Mouse (Mus musculus) neural tube, embryonic 12.5 days (tissue): ENCODE data around the gene Klhdc1. TPM values are rescaled to one million over a fixed set of nuclear protein-coding genes. Genes with fewer than 3 reads are reported as not detected.
A peak's percentile ranks its signal among the peaks of the same experiment; 100 is the strongest.

Experiments
- ATAC-seq: fragments of 200-750 bp; cut with Nextera tagmentation; 2 replicates; pipeline ENCODE4 v1.8.0; 2017; ENCODE audit warnings: low read depth, mild to moderate bottlenecking, moderate TSS enrichment, moderate library complexity; ENCODE audit not compliant: low FRiP score
- H3K27ac ChIP-seq: fragments of 300-500 bp; sonication (generic); 2 replicates; pipeline ENCODE4 v1.5.1; 2016
- H3K27me3 ChIP-seq: fragments of 300-500 bp; sonication (generic); replicated peaks from 2 replicates; pipeline ENCODE4 v1.6.1; 2016; ENCODE audit warnings: mild to moderate bottlenecking
- H3K36me3 ChIP-seq: fragments of 300-500 bp; sonication (generic); 2 replicates; pipeline ENCODE4 v1.6.1; 2016; ENCODE audit warnings: mild to moderate bottlenecking
- H3K4me1 ChIP-seq: fragments of 300-500 bp; sonication (generic); 2 replicates; pipeline ENCODE4 v1.6.1; 2016
- H3K4me2 ChIP-seq: fragments of 300-500 bp; sonication (generic); replicated peaks from 2 replicates; pipeline ENCODE4 v1.6.1; 2016; ENCODE audit warnings: mild to moderate bottlenecking
- H3K4me3 ChIP-seq: fragments of 300-500 bp; sonication (generic); 2 replicates; pipeline ENCODE4 v1.5.1; 2016
- H3K9ac ChIP-seq: fragments of 300-500 bp; sonication (generic); 2 replicates; pipeline ENCODE4 v1.6.1; 2016; ENCODE audit warnings: mild to moderate bottlenecking
- H3K9me3 ChIP-seq: fragments of 300-500 bp; sonication (generic); 2 replicates; pipeline ENCODE4 v1.6.1; 2016; ENCODE audit warnings: mild to moderate bottlenecking
- WGBS: fragments of 180-500 bp; shearing (Covaris S2); methylation state at CpG from one replicate; pipeline ENCODE4 v1.1.7; 2016; 5-methylcytosine and 5-hydroxymethylcytosine counted together
- polyA plus RNA-seq: library from polyadenylated mRNA; unstranded; fragments of >200 nt; fragmentation: Nextera tagmentation; extraction: Ambion mirVana; gene quantifications from 2 replicates; pipeline ENCODE4 v1.2.1, GENCODE M21; 2016

The Klhdc1 gene
- polyA plus RNA-seq, 1 experiment from 2014 or later = 5.7 TPM

DNA sequence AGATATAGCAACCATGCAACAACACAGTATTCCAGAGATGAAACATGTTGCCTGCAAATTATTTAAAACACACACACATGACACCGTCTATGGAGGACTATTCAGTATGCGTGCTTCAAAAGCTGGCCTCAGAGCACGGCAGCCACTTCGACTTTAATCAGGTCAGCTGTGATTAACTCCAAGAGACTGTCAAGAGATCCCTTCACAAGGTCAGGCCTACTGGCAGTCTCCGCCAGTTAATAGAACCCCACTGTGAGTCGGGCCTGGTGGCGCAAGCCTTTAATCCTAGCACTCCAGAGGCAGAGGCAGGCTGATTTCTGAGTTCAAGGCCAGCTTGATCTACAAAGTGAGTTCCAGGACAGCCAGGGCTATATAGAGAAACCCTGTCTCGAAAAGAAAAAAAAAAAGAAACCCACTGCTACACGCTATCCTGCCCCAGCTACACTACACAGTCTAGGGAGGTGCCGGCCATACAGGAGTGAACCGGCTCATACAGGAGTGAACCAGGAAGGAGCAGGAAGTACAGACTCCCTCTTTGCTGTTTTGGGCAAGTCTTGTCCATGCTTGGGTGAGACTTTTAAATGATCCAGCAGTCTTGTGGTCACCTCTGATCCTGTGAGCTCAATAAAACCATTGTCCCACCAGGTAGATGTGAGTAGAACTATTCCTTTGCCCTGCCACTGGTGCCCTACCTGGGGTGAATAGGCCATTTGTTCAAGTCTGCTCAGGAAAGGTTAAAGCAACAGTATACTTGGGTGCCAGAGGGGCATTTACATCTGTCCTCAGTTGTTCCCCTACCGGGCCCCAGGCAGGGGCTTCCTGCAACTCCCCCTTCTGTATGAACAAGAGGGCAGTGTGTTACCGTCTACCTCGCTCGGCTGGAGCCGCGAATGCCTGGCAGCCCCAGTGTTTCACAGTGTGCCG lies 30.7 kb upstream of the Klhdc1 start:
- Histone ChIP-seq H3K27me3 (no peaks in the 10 kb centered on the region), H3K4me3 (no peak overlapping the region), H3K9ac (no peak overlapping the region), H3K4me2 (no peak overlapping the region), H3K27ac (no peak overlapping the region), H3K9me3 (no peaks in the 10 kb centered on the region), H3K4me1 (no peaks in the 10 kb centered on the region), H3K36me3 (peaks cover 14% of the 10 kb centered on the region)
- ATAC-seq = no peak
- 88% methylated on average over 18 of the region's 18 CpGs for WGBS

GRCm38 (mm10) chr12:69211057-69211456 lies 29.9 kb upstream of the Klhdc1 start:
- H3K4me3 ChIP-seq = no peak overlapping the region
- H3K36me3 ChIP-seq = peaks cover 14% of the 10 kb centered on the region
- no peak for ATAC-seq
- 87% methylated on average over 5 of the region's 5 CpGs for WGBS
- no peaks in the 10 kb centered on the region for H3K4me1 ChIP-seq
- no peak overlapping the region for H3K9ac ChIP-seq
- H3K27me3 ChIP-seq = no peaks in the 10 kb centered on the region
- no peak overlapping the region for H3K27ac ChIP-seq
- H3K9me3 ChIP-seq = no peaks in the 10 kb centered on the region
- H3K4me2 ChIP-seq = no peak overlapping the region

GRCm38 (mm10) chr12:69213186-69213777 lies 27.7 kb upstream of the Klhdc1 start:
- Histone ChIP-seq H3K27me3 (no peaks in the 10 kb centered on the region), H3K4me3 (no peak overlapping the region), H3K4me1 (no peaks in the 10 kb centered on the region), H3K27ac (no peak overlapping the region), H3K9ac (no peak overlapping the region), H3K36me3 (peaks cover 9% of the 10 kb centered on the region; the same call in 1 of the 2 replicates), H3K9me3 (no peaks in the 10 kb centered on the region), H3K4me2 (no peak overlapping the region)
- ATAC-seq = no peak
- 95% methylated on average over 13 of the region's 13 CpGs for WGBS

DNA sequence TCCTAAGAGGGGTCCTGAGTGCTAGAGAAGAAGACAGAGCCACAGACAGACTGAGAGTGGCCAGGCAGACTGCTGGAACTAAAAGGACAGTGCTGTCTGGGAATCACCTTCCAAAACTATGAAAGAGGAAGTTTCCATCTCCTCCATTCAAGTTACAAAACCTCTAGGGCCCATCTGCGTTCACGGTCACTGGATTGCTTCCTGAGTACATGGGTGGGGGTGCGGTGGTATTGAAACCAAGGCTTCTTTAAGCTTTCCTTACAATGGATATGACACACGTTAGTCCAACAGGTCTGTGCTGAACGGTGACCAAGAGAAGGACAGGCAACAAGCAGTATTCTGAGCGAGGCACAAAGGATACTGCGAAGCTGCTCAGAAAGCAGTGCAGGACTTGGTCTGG lies 26.6 kb upstream of the Klhdc1 start:
- 90% methylated on average over 7 of the region's 7 CpGs for WGBS
- ATAC-seq = no peak
- Histone ChIP-seq H3K4me2 (no peak overlapping the region), H3K27ac (no peak overlapping the region), H3K27me3 (no peaks in the 10 kb centered on the region), H3K4me1 (no peaks in the 10 kb centered on the region), H3K9me3 (no peaks in the 10 kb centered on the region), H3K4me3 (no peak overlapping the region), H3K36me3 (peaks cover 13% of the 10 kb centered on the region; the same call in 1 of the 2 replicates), H3K9ac (no peak overlapping the region)

DNA sequence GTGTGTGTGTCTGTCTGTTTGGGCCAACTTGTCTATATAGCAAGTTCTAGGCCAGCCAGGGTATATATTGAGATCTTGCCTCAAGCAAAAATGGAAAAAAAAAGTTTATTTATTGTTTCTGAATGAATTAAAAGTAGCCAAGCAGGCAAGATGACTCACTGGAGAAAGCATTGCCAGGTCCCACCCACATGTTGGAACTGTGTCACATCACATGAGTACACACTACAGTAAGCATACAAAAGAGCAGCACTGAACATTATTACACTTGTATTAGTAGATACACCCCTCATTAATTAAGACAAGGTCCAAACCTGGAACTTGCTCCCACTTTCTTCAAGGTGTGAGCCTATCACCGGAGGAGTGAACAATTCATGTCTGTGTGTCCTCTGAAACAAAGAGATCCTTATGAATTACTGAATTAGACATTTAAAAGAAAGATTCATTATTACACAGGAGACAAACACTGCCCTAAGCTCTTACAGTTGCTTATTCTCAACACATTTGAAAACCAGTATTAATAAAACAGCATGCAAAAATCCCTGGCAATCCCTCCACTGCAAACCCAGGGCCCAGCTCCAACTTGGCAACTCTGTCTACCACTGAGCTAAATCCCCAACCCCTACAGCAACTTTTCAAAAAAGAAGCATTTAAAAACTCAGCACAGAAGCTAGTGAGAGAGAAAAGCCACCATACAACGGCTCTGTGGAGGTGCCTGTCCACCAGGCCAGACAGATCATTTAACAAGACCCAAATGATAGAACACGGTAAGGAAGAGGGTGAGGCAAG lies 25.8 kb upstream of the Klhdc1 start:
- no peaks in the 10 kb centered on the region for H3K27me3 ChIP-seq
- H3K4me1 ChIP-seq = no peaks in the 10 kb centered on the region
- peaks cover 17% of the 10 kb centered on the region; the same call in 1 of the 2 replicates for H3K36me3 ChIP-seq
- no peak overlapping the region for H3K4me2 ChIP-seq
- H3K4me3 ChIP-seq = no peak overlapping the region
- no peak overlapping the region for H3K27ac ChIP-seq
- WGBS = 93% methylated on average over 3 of the region's 3 CpGs
- no peak overlapping the region for H3K9ac ChIP-seq
- H3K9me3 ChIP-seq = no peaks in the 10 kb centered on the region
- ATAC-seq = no peak

GRCm38 (mm10) chr12:69216587-69216986 lies 24.4 kb upstream of the Klhdc1 start:
- WGBS = 94% methylated on average over 7 of the region's 7 CpGs

DNA sequence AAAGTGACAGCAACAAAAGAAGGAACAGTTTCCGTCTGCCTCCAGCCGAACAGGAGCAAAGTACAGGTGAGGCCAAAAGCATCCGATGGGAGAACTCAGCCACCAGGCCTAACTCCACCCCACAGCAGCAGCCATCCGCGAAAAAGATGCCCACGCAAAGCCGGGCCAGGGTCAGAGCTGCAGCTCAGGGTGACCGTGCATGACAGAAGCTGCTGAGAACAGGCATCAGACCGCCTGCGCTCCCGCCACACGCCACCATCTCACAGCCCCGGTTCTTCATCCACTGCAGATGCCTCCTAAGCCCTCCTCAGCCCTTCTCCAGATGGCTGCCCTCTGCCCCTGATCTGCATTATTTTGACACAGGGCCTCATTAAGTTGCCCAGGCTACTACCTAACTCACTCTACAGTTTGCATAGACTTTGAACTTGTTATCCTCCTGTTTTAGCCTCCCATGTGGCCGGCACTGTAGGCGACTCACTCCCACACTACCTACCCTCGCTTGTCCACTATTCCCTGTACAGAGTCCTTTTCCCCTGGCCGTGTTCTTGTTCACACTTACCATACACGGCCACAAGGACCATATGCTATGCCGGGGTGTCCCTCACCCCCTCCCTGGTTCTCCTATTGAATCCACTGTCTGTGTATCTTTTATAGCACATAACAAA lies 20.2 kb upstream of the Klhdc1 start:
- H3K36me3 ChIP-seq = peaks cover 15% of the 10 kb centered on the region; the same call in 1 of the 2 replicates
- H3K27ac ChIP-seq = no peak overlapping the region
- H3K27me3 ChIP-seq = no peaks in the 10 kb centered on the region
- no peaks in the 10 kb centered on the region for H3K9me3 ChIP-seq
- no peak overlapping the region for H3K4me2 ChIP-seq
- no peak overlapping the region for H3K4me3 ChIP-seq
- ATAC-seq = no peak
- no peak overlapping the region for H3K9ac ChIP-seq
- 92% methylated on average over 19 of the region's 19 CpGs for WGBS
- no peaks in the 10 kb centered on the region for H3K4me1 ChIP-seq

More at GRCm38 (mm10) chr12:69216587-69216986, 24.4 kb upstream of the Klhdc1 start:
- no peaks in the 10 kb centered on the region for H3K9me3 ChIP-seq
- H3K4me3 ChIP-seq = no peak overlapping the region
- no peak for ATAC-seq
- H3K27me3 ChIP-seq = no peaks in the 10 kb centered on the region
- H3K27ac ChIP-seq = no peak overlapping the region
- no peak overlapping the region for H3K9ac ChIP-seq
- H3K4me2 ChIP-seq = no peak overlapping the region
- H3K4me1 ChIP-seq = no peaks in the 10 kb centered on the region
- H3K36me3 ChIP-seq = peaks cover 24% of the 10 kb centered on the region; the same call in 1 of the 2 replicates

DNA sequence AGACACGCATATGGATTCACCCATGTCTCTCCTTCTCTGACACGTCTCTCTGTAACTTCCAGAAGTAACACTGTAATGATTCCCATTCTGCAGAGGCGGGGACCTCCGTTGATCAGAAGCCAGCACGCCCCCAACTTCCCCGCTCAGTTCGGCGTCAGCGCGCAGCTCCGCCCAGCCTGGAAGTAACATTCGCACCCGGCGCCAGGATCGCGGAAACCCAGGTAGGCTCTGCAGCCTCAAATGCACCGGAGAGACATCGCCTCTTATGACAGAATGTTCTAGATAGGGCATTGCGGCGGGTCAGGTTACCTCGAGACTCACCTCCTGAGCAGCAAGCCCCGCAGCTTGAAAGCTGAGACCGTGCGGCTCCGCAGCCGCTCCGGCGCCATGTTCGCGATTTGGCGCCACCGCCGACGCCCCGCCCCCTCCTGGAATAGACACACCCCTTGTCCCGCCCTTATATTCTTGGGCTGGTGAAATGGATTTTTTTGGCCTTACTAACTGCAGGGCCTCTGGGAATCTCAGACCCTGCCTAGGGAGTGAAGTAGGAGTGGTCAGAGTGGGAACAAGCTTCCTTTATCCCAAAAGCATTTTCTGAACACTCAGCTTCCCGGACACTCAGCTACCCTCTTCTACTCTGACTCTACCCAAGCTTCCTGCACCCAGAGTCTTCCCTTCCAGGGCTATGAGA lies 13.1 kb upstream of the Klhdc1 start, which contains the start of gene Pole2:
TSS of gene Pole2 (minus strand) at position 420 of the 691 bp plus-strand sequence.
- peak within 1 kb of the TSS; percentile 63 for H3K4me2 ChIP-seq
- WGBS = under 1% methylated on average over 37 of the region's 37 CpGs
- H3K27ac ChIP-seq = no peak within 1 kb of the TSS
- H3K36me3 ChIP-seq = no peaks in the 10 kb centered on the region
- no peaks in the 10 kb centered on the region for H3K9me3 ChIP-seq
- H3K4me1 ChIP-seq = no peaks in the 10 kb centered on the region
- ATAC-seq = peak; percentile 92
- H3K4me3 ChIP-seq = peak within 1 kb of the TSS; percentile 47
- H3K9ac ChIP-seq = peak within 1 kb of the TSS; percentile 18
- H3K27me3 ChIP-seq = no peaks in the 10 kb centered on the region

GRCm38 (mm10) chr12:69229251-69229650 lies 11.7 kb upstream of the Klhdc1 start:
- H3K4me2 ChIP-seq = no peak overlapping the region
- no peaks in the 10 kb centered on the region for H3K36me3 ChIP-seq
- H3K9me3 ChIP-seq = no peaks in the 10 kb centered on the region
- ATAC-seq = no peak
- H3K27me3 ChIP-seq = no peaks in the 10 kb centered on the region
- 65% methylated on average over 2 of the region's 2 CpGs for WGBS
- H3K9ac ChIP-seq = no peak overlapping the region
- H3K4me1 ChIP-seq = no peaks in the 10 kb centered on the region
- no peak overlapping the region for H3K4me3 ChIP-seq
- H3K27ac ChIP-seq = no peak overlapping the region

GRCm38 (mm10) chr12:69235782-69236181 lies 5.2 kb upstream of the Klhdc1 start:
- peaks cover 3% of the 10 kb centered on the region; the same call in 1 of the 2 replicates for H3K4me1 ChIP-seq
- no peaks in the 10 kb centered on the region for H3K36me3 ChIP-seq
- ATAC-seq = no peak
- no peak overlapping the region for H3K9ac ChIP-seq
- H3K27ac ChIP-seq = no peak overlapping the region
- H3K4me2 ChIP-seq = no peak overlapping the region
- no peaks in the 10 kb centered on the region for H3K9me3 ChIP-seq
- WGBS = 91% methylated on average over 6 of the region's 6 CpGs
- H3K4me3 ChIP-seq = no peak overlapping the region
- H3K27me3 ChIP-seq = no peaks in the 10 kb centered on the region

DNA sequence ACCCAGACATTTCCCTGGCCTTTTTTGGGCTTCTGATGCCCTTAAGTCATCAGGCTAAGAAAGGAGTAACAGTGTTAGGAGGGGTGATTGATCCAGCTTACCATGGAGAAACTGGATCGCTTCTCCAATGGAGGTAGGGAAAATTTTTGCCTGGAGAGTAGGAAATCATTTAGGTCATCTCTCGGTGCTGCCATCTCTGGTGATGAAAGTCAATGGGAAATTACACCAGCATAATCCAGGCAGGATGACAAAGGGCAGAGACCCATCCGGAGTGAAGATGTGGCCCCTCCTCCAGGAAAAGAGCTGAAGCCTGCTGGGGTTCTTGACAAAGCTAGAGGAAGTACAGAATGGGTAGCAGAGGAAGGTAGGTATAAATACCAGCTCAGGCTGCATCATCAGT lies 2.7 kb upstream of the Klhdc1 start:
- Histone ChIP-seq H3K27me3 (no peaks in the 10 kb centered on the region), H3K9me3 (no peaks in the 10 kb centered on the region), H3K36me3 (no peaks in the 10 kb centered on the region), H3K4me1 (peaks cover 9% of the 10 kb centered on the region), H3K27ac (no peak overlapping the region), H3K4me3 (no peak overlapping the region), H3K9ac (no peak overlapping the region), H3K4me2 (no peak overlapping the region)
- no peak for ATAC-seq
- WGBS = 43% methylated on average over 3 of the region's 3 CpGs
